Mouse (Mus musculus): ENCODE data around the gene Hist1h4f.
A peak's percentile ranks its signal among the peaks of the same experiment; 100 is the strongest.

Gene Hist1h4f

DNA sequence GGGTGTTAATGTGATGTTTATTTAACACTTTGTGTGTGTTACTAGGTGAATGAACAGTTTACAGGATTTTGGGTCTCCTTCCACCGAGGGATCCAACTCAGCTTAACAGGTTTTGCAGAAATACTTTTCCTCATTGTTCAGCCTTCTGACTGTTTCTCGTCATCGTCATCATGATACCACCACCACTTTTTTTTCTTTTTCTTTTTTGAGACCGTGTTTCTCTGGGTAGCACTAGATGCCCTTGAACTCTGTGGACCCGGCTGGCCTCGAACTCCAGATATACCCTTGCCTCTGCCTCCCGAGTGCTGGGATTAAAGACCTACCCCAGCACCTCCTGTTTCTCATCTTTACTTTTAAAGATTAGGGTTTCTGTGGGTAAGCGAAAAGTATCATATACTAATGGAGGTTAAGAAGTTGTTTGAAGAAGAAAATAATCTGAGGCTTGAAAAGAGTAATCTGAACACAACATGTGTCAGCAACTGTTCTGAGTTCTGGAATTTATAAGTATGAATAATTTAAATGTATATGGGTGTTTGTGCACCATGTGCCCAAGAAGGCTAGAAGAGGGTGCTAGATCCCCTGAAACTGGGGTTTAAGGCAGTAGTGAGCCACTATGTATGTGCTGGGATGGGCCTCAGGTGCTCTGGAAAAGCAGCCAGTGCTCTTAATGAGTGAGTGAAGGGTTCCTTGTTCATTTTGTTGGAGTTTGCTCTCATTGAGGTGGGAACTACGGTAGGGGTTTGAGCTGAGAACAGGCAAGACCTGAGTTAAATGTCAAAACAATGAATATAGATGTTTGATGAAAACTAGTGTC, 19.0 kb downstream of the Hist1h4f start:
- no peak for DNase-seq

DNA sequence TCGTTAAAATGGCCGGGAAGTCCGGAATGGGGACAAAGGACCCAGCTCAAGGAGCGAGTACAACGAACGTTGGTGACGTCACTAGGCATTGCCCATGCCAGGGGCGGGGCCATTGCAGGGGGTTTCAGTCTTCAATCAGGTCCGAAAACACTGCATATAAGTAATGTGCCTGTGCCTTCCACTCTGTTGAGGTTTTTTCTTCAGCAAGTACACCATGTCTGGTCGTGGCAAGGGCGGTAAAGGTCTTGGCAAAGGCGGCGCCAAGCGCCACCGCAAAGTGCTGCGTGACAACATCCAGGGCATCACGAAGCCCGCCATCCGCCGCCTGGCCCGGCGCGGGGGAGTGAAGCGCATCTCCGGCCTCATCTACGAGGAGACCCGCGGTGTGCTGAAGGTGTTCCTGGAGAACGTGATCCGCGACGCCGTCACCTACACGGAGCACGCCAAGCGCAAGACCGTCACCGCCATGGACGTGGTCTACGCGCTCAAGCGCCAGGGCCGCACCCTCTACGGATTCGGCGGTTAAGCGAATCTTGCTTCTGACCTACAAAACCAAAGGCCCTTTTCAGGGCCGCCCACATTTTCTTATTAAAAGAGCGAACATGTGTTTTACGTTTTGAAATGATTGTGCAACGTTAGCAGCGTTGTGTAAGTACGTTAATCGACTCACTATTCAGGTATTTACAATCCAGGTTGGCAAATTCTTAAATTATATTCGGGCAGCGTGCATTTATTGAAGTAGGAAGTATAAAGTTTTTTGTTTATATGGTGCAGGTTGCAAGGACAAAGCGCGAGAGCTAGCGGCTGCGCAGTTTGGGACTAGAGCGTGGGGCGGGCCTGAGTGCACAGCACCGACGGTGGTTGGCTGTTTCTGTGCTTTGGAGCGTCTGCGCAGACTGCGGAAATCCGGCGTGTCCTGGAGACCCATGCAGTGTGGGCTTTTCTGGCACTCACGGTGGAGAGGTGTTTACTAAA, 20.3 kb downstream of the Hist1h4f start, which contains the start of gene Hist1h4h:
Hist1h4h (plus strand) TSS at position 150 of the 975 bp plus-strand sequence.
- peak; percentile 98 for DNase-seq

DNA sequence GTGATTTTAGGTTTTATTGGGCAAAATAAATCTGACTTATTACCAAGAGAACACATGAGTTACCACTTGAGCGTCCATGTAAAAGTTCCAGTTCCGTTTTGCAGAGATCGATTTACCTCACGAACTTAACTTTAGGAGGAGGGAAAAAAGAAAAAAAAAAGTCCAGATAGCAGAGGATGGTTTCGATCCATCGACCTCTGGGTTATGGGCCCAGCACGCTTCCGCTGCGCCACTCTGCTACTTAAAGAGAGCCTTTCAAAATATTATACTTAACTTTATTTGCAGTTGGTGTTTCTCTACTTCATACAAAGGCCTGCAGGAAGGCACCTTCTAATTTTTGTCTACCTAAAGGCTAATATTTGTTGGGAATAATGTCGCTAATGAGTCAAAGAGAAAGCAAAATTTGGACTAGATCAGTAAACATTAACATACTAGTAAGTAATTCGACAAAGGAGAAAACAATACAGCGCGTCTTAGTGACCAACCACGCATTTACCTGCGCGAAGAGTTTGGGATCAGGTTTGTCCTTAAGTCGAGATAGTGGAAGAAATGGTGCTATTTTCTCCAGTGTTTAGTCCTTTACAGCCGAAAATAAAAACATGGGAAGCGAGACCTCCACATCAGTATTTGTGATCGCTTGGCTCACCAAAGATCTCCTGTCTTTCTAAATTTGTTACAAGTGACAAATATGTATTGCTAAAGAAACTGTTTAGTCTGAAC, 21.1 kb downstream of the Hist1h4f start:
- peak; percentile 74 for DNase-seq

DNA sequence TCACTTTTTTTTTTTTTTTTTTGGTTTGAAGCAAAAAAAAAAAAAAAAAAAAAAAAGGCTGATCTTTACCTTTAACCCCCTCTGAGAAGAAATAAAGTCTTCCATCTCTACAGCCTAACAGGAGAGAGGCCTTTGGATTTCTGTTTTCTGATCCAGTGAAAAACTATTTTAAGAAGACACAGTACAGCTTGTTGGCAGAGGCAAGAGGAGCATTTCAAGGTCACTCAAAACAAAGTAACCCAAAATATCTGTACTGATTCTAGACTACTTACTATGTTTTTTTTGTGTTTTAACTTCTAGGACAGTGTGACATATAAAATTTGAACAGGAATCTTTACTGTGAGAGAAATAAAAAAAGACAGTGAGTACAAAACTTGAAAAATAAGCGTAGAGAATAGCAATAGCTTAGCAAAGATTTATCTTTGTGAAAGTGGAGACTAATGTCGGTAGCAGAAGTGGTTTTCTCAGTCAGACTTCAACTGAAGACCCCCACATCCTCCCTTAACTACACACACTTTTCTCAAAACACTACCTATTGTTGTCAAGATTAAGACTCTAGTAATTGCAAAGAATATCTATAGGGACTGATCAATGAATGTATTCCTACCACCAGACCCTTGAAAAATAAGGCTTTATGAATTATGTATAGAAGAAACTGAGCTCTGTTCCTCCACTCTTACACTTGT, 21.8 kb downstream of the Hist1h4f start:
- DNase-seq: no peak

DNA sequence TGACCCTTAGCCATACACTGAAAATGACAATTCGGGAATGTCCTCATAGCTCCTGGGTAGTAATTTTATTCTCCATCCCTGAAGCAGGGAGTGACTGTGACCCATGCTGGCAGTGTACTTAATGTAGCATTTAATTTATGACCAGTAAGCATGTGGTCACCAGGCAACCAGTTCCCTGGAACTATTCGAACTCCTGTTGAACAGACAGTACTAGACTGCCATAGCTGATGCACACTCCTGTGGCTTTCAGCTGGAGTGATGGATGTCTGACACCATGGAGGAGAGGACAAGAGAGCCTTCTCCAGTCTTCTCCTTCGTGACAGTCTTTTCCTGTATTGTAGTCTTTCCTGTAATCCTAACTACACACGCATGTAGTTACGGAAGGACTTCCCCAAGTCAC, 22.4 kb downstream of the Hist1h4f start:
- peak; percentile 22 for DNase-seq

DNA sequence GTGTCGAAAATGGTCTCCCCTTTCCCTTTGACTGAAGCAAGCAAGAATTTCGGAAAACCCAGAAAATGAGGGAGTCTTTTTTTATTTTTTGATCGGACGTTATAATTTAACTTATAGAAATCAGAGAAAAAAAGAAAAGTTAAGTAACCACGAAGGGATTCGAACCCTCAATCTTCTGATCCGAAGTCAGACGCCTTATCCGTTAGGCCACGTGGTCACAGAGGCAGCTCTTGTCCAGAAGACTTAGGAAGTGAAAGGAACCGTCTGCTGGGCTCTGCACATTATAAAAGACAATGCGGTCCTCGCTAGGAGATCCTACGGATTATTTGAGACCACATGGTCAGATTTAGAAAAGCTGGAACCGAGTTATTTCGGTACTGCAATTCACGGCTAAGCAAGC, 25.1 kb downstream of the Hist1h4f start:
- peak; percentile 94 for DNase-seq

DNA sequence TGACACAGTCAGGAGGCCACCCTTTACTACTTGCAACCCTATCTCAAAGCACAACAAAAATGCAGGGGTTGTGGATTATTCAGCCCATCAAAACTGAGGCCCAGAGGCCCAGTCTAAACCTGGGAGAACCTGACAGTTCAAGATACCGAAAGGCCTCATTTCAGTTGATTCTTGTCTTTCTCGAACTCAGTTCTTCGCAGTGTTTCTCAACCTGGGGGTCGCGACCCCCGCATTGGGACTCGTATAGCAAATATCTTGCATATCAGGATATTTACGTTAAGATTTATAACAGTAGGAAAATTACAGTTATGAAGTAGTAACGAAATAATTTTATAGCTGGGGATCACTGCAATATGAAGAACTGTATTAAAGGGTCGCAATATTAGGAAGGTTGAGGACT, 25.5 kb downstream of the Hist1h4f start:
- DNase-seq: no peak

DNA sequence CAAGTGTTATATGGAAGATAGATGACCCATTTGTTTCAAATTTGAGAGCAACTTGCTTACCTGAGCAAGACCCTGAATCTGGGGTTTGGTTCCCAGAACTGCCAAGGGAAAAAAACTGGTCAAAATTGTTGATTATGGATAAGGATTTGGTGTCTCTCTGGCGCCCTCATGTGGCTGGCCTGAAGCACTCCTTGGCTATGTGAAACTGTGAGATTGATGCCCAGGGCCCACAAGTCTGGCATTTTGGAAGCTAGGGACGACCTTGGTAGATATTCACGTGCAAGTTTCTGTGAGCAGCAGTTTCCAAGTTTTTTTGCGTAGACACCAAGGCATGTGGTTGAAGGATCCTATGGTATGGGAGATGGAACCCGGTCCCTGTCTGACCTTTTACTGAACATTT, 26.8 kb downstream of the Hist1h4f start:
- DNase-seq: peak; percentile 68

DNA sequence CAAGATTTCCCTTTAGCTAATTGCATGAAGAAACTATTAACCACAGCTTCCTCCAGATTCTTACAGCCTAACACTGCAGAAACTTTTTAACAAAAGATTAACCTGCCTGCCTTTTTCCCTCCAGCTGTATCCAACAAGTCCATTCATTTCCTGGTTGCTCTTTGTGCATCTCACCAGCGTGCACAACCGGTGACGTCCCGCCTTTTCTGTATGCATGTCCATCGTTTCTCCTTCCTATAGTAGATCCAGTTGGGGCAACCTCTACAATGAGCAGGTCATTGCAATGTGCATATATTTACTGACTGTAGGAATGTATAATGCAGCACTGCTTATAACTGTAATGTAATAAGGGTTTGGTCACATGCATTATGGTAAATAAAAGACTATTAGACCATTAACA, 27.5 kb downstream of the Hist1h4f start:
- no peak for DNase-seq

DNA sequence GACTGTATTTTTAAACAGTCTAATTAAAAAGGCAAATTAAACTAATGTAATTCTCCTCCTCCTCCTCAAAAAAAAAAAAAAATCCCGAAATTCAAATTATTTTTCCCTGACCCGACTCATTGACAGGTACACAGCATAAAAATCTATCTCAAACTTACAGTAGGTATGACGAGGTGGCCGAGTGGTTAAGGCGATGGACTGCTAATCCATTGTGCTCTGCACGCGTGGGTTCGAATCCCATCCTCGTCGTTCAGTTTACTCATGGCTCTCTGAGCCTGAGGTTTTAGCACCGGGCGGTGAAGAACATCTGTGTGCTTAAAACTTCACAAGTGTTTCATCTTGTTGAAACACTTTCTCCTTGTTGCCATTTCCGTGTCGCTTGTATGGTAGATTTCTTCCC, 29.7 kb downstream of the Hist1h4f start:
- peak; percentile 79 for DNase-seq

DNA sequence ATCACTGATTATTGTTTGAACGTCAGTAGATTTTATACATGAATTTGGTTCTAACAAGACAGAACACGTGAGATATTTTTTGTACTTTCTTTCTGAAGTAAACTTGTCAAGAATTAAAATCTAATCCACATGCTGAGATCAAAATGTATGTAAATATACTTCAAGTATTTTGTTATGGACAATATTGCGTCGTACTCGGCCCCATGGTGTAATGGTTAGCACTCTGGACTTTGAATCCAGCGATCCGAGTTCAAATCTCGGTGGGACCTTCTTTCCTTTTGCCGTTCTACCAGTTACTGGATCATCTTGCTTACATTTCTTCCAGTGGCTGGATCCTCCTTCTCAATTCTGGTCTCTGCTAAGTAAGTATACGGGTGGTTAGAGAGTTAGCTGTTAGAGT, 32.0 kb downstream of the Hist1h4f start:
- DNase-seq: peak; percentile 86

DNA sequence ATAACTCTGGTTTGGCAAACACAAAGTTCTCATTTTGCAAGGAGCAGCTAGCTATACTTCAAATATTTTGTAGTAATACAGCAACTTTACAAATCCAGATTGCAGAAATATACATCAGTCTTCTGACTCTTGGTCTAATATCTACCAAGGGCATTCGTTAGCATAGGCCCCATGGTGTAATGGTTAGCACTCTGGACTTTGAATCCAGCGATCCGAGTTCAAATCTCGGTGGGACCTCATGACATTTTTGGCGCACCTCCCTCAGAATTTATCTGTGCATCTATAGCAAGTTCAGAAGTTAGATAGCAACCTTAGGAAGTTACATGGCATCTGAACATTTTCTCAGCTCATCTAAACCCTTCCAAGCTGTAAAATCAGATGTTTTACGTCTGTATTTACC, 32.6 kb downstream of the Hist1h4f start:
- peak; percentile 85 for DNase-seq

DNA sequence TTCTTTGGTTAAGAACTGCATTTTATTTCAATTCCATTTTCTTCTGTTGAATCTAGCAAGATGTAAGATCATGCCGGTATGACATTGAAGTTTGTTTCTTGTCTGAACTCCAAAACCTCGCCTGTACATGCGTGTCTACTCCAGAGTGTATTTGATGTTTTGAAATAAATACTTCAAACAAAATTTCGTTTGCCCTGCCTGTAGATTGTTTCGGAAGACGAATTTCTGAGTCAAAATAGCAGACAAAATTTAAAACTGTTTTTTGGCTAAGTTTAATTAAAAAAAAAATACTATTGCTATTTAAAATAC, 33.2 kb downstream of the Hist1h4f start:
- no peak for DNase-seq

DNA sequence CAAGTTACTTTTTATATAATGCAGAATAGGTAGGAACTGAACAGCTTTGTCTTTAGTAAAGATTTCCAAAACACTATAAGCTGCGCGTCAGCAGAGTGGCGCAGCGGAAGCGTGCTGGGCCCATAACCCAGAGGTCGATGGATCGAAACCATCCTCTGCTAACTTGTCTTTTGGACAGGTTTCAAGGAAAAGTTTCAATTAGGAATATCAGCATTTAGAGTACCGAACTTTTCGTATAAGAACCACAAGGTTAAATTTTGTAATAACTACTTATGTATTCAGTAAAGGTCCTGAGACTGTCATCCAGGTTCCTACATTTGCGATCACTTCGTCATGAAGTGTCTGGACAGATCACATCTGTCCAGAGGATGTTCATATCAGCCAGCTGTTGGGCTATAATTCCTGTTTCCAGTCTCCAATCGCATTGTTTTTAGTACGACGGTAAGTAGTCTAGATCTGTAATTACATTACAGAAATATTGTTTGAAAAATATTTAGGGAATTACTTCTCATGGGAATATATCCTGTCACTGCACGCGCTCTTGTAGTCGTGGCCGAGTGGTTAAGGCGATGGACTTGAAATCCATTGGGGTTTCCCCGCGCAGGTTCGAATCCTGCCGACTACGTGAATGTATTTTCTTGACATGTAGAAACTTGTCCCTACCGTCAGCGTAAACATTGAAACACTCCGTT, 33.7 kb downstream of the Hist1h4f start:
- DNase-seq: peak; percentile 94

DNA sequence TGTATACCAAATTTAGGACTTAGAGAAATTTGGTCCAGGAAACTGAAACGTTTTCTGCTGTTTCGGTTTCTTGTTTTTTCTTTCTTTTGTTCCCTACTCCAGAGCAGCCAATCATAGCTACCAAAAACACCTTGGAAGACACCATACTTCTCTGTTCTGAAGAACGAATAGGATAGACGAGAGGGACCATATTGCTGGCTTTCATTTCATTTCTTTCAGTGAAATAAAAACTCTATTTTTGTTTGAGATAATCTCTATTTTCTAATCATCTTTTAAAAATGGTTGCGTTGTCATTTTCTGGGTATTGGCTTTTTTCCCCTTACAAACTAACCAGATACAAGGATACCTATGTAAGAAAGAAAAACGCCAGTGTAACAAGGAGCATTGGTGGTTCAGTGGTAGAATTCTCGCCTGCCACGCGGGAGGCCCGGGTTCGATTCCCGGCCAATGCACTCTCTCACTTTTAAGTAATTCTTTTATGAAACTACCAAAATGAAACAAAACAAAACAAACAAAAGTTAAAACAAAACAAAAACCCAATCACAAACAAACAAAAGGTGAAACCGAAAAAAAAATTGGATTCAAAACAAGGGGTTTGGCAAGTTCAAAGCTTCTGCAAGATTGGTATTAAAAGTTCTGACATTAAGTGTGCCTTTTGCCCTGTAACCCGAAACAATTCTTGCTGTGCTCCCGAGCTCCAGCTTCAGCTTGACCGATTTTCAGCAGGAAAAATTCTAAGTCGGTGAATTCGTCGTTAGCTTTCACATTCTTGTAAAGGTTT, 34.4 kb downstream of the Hist1h4f start:
- peak; percentile 85 for DNase-seq

DNA sequence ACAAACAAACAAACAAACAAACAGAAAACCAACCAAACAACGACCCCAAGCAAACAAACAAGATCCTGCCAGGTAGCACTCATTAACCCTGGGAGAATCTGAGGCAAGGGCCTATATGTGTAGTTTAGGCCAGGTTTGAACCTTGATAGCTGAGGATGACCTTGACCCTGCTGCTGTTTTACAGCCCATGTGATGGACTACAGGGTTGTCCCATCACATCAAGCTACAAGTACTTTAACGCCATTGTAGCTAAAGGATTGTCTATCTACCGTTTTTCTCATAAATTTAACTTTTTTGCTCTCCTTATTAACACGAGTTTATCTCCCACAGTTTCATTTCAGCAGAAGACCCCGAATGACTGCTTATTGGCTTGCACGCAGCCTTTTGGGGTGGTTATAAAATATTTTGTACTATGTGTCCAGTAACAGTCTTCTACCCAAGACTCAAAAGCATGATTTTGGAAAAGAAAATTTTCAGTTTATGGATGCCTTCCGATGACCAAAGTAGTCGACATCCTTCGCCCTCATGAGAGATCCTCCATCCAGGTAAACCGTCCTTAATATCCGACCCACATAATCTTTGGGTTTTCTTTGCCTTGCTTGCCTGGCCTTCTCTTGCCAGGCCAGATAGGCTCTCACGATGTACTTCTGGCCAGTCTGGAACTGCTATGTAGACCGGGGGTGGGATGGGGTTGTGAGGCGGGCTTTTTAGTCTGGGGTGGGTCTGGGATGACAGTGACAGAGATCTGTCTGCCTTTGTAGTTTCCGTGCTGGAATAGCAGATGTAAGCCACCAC, 35.4 kb downstream of the Hist1h4f start:
- no peak for DNase-seq

DNA sequence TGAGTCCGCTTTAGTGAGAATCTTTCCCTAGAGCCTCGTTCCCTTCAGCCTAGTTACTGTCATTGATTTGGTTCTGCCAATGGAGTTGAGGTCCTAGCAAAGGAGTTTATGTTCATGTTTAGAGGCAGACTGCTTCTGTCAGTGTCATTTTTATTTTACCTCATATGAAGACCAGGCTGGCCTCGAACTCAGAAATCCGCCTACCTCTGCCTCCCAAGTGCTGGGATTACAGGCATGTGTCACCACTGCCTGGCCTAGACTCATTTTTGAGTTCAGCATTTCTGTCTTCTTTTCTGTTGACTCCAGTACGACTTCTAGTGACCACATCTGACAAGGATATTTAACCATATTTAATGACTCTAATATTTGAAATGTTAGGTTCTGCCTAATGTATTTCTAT, 36.2 kb downstream of the Hist1h4f start:
- no peak for DNase-seq

DNA sequence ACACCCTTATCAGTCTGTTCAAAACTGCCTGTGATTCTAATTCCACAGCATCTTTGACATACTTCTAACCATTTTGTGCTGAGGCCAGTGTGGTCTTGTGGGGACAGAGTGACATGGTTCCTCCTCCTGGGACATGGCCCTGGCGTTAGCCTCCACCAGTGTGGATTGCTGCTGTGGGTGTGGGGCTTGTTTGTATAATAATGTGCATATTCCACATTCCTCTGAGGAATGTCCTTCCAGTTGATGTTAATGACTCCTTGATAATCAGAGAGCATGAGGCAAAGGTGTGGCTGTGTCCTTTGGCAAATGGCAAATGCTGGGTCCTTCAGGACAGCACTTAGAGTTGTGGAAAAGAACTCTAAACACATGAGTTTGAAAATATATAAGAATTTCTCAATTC, 37.9 kb downstream of the Hist1h4f start:
- no peak for DNase-seq

DNA sequence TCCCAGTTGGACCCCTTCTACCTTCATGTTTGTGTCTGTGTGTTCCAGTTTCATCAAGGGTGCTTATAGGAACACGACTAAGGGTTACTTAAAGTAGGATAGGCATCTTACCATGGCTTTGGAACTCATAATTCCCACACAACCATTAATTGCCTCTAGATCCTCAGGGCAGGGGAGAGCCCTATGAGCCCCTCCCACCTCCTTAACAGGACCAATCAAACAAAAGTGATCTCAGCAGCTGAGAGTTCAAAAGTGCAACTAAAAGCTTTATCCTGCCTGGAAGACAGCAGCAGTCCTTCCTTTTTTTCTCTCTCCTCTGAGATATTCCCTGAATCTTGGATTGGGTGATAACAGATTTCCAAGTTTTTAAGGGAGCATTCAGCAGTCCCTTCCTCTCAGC, 41.3 kb downstream of the Hist1h4f start:
- no peak for DNase-seq

DNA sequence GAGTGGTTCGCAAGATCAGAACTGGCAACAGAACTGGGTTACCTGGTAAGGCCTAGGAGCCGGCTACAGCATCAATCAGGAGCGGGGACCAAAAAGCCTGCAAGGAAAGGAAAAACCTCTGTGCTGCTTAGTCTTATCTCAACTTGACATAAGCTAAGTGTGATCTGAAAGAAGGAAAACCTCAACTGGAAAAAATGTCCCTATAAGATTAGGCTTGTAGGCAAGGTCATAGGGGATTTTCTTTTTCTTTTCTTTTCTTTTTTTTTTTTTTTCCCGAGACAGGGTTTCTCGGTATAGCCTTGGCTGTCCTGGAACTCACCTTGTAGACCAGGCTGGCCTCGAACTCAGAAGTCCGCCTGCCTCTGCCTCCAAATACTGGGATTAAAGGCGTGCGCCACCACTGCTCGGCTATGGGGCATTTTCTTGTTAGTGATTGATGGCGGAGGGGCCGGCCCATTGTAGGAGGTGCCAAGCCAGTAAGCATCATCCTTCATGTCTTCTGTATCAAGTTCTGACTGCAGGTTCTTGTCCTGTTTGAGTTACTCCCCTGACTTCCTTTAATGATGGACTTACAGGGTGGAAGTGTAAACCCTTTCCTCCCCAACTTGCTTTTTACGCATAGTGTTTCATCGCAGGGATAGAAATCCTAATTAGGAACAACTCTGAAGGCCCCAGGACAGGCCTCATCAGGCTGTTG, 44.5 kb downstream of the Hist1h4f start:
- DNase-seq: no peak
